Mouse (Mus musculus) ES-Bruce4 (cell line): ENCODE data around the gene Abracl.

Experiments used
- CTCF ChIP-seq: IDR thresholded peaks from one replicate; pipeline ENCODE4 v1.8.1; 2011; ENCODE audit warnings: low read depth, low read length
- POLR2A ChIP-seq: IDR thresholded peaks from one replicate; pipeline ENCODE4 v1.8.1; 2011; ENCODE audit warnings: low read length; ENCODE audit not compliant: insufficient read depth

GRCm38 (mm10) chr10:18058681-18059338 lies 35.7 kb upstream of the Abracl start:
- TF ChIP-seq CTCF (no peak), POLR2A (no peak)
